Mouse (Mus musculus): ENCODE measurements around the gene Eif3j1.

- no peak for TF ChIP-seq CEBPB (IDR thresholded peaks at IDR 0.05; ENCODE audit: insufficient read depth, poor library complexity, severe bottlenecking)
- no peak for TF ChIP-seq SRF (IDR thresholded peaks at IDR 0.05; ENCODE audit: control insufficient read depth, insufficient read length, low read depth)
- no peak for TF ChIP-seq POLR2A (IDR thresholded peaks at IDR 0.05; ENCODE audit: insufficient read length, low read depth)
- no peak for TF ChIP-seq MAX (IDR thresholded peaks at IDR 0.05; ENCODE audit: low read depth)
- no peak for TF ChIP-seq POLR2AphosphoS2 (IDR thresholded peaks at IDR 0.05; ENCODE audit: insufficient read length, low read depth)
Observed at GRCm38 (mm10) chr2:122018705-122019104, 9.6 kb upstream of the Eif3j1 start.

All from myocyte (in vitro differentiated cells).